Mouse (Mus musculus): ENCODE measurements at regions not wholly inside any gene's neighbourhood (a gene's known extent, or its start where the extent isn't known, plus 50 kb on each side); places are given as distances from the start of the nearest gene placed in this dataset.
"Not testable (repeated sequence)": the region's sequence is repeated elsewhere in the genome, so short reads cannot be mapped to it uniquely, and the experiment has no call there.

DNA sequence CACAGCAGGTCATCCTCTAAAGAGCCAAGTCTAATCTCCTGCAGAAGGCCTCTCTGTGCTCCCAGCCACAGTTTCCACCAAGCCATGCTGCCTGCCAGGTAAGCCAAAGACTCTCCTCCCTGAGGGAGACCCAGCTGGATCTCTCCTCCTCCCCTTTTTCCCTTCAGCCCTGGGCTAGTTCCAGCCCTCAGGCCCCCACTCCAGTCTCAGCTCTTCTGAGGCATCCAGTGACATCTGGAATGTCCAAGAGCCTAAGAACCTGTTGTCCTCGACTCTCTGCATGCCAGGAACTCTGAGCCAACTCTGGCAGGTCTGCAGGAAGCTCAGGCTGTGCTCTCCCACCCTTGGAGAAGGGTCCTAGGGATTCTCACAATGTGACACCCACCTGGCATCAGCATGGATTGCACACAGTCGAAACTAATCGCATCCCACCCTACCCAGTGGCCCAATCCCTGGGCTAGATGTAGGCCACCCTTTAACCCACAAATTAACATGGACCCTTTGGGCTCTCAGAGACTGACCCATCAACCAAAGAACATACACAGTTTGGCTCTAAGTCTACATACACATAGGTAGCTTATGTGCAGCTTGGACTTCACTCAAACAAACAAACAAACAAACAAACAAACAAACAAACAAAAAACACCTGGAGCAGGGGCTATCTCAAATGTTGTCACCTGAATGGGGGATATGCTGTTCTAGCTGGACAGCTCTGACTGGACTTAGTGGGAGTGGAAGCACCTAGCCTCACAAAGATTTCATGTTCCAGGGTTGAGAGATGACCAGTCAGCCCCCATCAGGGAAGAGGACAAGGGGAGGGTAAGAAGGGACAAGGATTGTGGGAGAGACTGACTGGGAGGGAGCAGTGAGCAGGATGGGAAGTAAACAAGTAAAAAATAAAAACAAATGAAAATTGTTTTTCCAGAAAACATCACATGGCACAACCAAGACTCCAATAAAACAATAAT lies 57.9 kb upstream of the Zfp709 start:
- ATAC-seq (ENCODE audit: extremely low read depth, insufficient number of reproducible peaks, low FRiP score, poor library complexity, severe bottlenecking), result 0 out of 2 replicates have a peak, but pooled peaks have one; percentile 38

DNA sequence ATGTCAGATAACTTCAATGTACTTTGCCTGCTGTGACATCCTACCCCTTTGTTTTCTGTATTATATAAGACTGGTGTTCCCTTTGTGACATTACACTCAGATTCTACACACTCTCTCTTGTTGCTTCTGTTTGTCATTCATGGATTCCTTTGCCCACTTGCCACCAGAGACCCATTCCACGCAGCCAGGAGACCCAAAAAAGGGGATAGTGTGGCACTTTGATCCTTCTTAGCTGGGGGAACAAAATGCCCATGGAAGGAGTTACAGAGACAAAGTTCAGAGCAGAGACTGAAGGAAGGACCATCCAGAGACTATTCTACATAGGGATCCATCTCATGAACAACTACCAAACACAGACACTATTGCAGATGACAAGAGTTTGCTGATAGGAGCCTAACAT lies 59.1 kb upstream of the Zfp709 start:
- not testable (repeated sequence) for ATAC-seq (ENCODE audit: extremely low read depth, insufficient number of reproducible peaks, low FRiP score, poor library complexity, severe bottlenecking)

DNA sequence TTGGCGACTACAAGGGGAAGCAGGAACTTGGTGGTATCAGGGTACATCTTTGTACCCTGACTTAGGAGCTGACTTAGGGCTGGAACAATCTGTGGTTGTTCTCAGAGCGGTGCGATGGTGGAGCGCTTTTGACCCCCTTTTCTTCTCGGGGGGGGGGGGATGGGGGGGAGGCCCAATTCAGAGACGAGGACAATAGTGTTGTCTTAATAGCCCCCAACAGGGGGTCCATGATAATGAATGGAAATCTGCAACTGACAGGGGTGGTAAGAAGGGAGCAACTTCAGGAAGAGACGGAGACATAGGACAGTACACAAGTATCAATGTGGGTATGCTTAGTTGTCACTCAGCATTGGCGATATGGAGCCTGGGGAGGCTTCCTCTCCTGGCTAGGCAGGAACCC lies 61.9 kb upstream of the Zfp709 start:
- ATAC-seq (ENCODE audit: extremely low read depth, insufficient number of reproducible peaks, low FRiP score, poor library complexity, severe bottlenecking), result not testable (repeated sequence)

DNA sequence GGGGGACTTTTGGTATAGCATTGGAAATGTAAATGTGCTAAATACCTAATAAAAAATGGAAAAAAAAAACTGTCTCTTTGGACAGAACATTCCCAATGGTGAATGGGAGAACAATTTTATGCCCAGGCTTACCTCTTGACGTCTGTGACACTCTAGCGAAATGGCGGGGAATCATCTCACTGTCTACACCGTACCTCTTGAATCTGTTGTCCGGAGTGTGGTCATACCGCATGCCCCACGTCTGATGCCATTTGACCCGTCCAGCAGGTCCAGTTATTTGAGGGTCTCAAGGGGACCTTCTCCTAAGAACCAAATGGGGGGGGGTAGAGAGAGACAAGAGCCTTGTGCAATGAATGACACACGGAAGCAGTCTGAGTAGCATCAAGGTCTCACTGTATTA lies 62.4 kb upstream of the Zfp709 start:
- ATAC-seq (ENCODE audit: extremely low read depth, insufficient number of reproducible peaks, low FRiP score, poor library complexity, severe bottlenecking), result peak; percentile 33; the same call in 1 of the 2 replicates

DNA sequence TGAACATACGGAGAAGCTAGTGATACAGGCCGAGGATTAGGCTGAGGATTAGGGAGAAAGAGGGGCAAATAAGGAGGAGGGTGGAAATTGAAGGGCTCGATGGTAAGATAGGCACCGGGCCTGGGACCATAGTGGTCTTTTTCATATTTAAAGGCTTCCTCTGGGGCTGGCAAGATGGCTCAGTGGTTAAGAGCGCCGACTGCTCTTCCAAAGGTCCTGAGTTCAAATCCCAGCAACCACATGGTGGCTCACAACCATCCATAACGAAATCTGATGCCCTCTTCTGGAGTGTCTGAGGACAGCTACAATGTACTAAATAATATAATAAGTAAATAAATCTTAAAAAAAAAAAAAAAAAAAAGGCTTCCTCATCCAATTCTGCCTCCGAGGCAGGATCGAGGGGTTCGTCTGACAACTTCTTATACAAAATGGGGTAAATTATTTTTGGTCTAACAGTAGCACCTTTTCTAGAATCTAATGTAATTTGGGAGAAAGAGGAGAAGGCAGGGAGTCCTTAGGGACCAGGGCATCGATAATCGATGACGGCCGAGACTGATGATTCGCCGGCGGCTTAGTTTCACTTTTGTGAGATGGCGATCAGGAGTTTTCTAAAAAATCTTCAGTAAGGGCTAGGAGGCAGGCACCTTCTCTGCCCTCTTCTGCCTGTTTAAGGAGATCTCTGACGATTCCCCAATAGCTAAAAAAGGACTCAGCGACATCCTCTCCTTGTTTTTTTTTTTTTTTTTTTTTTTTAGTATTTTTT lies 65.4 kb upstream of the Zfp709 start:
- ATAC-seq (ENCODE audit: extremely low read depth, insufficient number of reproducible peaks, low FRiP score, poor library complexity, severe bottlenecking), result not testable (repeated sequence)

DNA sequence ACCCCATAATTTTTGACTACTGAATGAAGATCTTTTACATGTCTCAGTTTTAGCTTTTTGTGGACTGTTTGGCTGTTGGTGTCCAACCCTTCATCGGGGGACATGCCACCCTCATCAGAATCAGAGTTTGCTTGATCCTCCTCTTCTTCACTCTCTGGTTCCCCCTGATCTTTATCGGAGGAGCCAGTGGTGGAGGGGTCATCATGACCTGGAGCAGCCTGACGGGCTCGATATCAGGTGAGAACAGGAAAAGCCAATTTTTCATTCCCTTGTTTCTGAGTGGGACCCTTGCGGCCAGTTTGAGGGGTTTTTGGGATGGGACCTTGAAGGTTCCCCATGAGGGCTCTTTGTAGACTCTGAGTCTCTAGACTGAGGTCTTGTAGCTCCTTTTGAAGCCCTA lies 66.0 kb upstream of the Zfp709 start:
- ATAC-seq (ENCODE audit: extremely low read depth, insufficient number of reproducible peaks, low FRiP score, poor library complexity, severe bottlenecking), result not testable (repeated sequence)

DNA sequence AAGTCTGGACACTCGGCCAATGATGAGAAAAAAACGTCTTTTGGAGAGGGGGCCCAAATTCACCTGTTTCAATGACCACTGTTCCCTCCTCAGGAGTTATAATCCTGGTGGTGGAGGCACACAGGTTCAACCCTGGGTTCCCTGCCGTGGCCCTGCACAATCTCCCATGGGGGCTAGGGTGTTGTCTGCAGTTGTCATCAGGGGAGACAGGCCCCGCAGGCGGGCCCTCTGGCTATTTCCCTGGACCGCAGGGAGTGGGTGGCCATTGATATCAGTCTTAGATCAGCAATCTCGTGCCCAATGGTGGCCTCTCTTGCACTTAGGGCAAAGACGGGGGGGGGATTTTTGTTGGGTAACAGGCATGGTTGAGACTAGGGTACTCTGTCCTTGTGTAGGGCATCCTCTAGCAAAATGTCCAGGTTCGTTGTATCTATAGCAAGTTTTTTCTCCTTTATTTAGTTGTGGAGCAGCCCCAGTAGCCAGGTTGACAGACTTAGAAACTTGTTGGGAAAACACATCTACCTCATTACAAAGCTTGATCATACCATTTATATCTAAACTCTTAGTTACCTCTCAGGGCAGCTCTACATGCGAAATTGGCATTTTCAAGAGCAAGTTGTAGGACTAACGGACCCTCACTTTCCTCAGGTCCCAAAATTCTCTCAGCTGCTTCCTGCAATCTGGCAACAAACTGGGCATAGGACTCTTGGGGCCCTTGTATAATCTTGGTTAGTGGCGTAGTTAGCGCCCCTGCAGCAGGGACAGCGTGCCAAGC lies 66.9 kb upstream of the Zfp709 start:
- ATAC-seq (ENCODE audit: extremely low read depth, insufficient number of reproducible peaks, low FRiP score, poor library complexity, severe bottlenecking), result not testable (repeated sequence)

DNA sequence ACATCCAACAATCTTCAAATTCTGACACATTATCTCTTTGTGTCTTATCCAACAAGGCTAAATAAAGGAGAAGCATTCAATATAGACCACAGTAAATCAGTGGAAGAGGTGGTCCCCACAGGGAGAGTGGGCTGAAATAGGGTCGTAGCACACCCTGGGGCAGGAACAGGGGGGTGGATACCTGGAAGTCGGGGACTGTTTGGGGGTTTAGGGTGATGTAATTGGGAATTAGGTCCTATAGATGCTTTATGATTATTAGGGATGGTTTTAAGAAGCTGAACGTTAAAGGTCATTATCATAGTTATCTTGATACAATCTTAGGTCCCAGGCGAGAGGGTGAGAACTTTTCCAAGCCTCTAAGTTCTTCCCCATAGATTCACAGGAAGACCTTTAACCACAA lies 67.9 kb upstream of the Zfp709 start:
- ATAC-seq (ENCODE audit: extremely low read depth, insufficient number of reproducible peaks, low FRiP score, poor library complexity, severe bottlenecking), result not testable (repeated sequence)

DNA sequence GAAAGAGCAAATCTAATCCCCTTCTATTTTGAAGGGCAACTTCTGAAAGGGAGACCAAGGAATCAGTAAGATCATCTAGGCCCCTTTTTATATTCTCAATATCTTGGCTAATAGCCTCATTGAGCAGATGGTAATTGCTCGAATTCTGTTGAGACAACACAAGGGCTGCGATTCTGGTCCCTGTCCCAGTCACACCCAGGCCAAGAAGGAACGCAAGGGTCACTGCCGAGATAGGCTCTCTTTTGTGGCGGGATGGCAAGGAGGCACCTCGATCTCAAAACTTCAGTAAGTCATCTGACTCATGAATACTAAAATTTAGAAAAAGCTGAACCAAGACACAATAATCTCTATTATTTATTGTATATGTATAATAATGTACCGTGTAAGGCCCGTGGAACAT lies 68.6 kb upstream of the Zfp709 start:
- ATAC-seq (ENCODE audit: extremely low read depth, insufficient number of reproducible peaks, low FRiP score, poor library complexity, severe bottlenecking), result not testable (repeated sequence)

DNA sequence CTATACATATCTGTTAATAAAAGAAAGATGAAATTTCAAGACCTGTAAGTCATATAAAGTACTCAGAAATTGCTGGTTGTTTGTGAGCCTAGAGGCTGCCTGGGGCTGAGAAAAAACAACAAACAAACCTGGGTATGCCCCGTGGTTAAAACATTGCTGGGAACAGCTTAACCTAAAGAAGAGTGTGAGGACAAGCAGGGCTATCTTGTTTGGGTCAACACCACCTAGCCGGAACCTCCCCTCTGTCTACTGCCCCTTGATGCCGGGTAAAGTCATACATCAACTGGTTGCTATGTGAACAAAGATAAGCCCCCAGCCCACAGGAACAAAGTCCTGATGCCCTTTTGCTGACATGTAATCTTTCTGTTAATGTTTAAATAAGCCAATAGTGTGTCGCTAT lies 74.0 kb upstream of the Zfp709 start:
- ATAC-seq (ENCODE audit: extremely low read depth, insufficient number of reproducible peaks, low FRiP score, poor library complexity, severe bottlenecking), result not testable (repeated sequence)

DNA sequence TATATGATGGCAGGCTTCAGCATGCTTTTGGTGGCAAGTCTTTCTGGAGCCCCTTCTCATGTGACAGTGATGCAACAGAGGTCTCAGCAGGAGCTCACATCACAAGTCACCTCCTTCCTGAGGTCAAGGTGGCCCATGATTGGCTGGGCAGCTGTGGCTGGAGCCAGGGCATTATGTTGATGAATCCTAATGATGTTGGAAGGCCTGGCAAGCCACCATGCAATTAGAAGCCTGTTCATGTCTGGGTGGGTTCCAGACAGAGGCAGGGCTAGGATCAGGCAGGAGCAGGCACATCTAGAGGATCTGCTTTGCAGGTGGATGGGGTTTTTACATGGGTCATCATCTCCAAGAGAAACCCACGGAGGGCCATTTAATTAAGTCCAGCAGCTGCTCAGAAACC lies 77.2 kb upstream of the Zfp709 start:
- not testable (repeated sequence) for ATAC-seq (ENCODE audit: extremely low read depth, insufficient number of reproducible peaks, low FRiP score, poor library complexity, severe bottlenecking)

DNA sequence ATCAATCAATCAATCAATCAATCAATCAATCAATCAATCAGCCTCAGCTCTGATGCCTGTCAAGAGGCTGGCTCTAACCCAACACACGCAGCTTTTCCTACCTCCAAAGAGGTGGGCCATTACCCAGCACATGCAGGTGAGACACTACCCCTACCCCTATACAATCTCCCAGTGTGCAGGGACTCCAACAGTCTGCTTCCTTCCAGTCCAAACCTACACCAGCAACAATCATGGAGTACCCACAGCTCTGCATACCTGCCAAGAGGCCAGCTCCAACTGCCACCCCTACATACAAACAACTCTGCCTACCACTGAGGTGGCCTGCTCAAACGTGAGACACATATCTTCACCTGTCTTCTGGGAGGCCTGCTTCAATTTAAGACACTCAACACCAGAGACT lies 76.7 kb upstream of the Fcho1 start:
- ATAC-seq (ENCODE audit: extremely low read depth, insufficient number of reproducible peaks, low FRiP score, poor library complexity, severe bottlenecking), result peak; percentile 13; the same call in 1 of the 2 replicates

DNA sequence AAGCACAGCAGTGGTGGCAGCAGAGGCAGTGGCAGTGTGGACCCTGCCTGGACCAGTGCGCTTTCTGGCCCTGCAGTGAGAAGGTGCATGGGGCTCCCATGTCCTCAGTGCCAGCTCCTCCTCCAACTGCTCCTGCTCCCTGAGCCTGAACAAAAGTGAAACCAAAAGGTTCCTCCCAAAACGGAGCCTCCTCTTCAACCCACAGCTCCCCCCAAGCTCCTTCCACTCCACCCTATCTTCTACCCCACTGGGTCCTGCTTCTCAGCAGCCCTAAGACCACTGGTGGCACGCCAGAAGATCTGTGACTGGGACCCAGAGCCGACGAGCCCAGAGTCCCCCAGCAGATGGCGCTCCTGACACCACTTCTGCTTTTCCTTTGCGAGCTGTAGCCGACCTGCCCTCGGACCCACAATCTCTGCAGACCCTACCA lies 63.5 kb upstream of the Fcho1 start:
- ATAC-seq (ENCODE audit: extremely low read depth, insufficient number of reproducible peaks, low FRiP score, poor library complexity, severe bottlenecking), result peak; percentile 67

DNA sequence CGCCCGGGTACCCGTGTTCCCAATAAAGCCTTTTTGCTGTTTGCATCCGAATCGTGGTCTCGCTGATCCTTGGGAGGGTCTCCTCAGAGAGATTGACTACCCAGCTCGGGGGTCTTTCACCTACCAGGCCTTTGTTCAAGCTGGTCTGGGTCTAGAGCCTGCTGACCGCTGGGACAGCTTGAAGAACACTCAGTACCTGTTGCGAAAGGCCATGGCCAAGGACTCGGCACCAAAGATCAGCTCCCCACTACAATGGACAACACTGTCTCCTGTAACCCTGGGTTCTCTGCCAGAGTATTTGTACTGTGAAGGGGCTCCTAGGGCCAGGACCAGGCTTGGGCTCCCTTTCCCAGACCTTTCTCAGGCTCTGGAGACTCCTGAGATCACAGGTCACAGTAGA lies 55.1 kb upstream of the Fcho1 start:
- not testable (repeated sequence) for ATAC-seq (ENCODE audit: extremely low read depth, insufficient number of reproducible peaks, low FRiP score, poor library complexity, severe bottlenecking)

DNA sequence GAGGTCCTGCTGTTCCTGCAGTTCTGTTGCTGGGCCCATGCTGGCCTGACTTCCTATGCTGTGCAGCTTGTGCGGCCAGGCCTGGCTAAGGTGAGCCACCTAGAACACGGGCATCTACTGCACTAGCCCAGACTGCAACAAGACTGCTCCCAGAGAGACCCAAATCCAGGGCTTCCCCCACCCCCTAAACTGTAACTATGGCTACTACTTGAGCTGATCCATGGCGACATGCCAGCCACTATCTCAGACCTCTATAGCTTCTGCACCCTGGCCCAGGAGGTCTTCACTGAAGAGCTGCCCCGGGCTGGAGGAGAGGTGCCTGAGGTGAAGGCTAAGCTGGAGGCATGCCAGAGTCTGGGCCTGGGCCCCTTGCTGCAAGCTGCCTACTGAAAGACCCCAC lies 54.3 kb upstream of the Fcho1 start:
- 0 out of 2 replicates have a peak, but pooled peaks have one; percentile 16 for ATAC-seq (ENCODE audit: extremely low read depth, insufficient number of reproducible peaks, low FRiP score, poor library complexity, severe bottlenecking)

DNA sequence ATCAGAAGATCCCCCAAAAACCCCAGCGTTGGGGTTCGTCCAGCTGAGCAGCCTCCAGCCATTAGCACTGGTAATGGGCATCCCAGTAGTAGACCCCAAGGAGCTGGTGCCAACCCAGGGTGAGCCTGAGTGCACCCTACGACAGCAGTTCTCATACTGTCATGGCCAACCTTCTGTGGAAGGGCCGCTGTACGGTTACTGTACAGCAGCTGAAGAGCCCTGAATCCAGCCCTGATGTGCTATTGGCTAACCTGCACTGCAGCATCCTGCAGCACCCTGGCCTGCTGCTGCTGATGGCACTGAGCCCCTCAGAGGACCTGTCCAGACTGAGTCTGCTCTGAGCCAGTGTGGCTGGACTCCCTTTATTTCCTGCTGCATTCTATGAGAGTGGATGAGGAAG lies 53.9 kb upstream of the Fcho1 start:
- ATAC-seq (ENCODE audit: extremely low read depth, insufficient number of reproducible peaks, low FRiP score, poor library complexity, severe bottlenecking), result not testable (repeated sequence)

DNA sequence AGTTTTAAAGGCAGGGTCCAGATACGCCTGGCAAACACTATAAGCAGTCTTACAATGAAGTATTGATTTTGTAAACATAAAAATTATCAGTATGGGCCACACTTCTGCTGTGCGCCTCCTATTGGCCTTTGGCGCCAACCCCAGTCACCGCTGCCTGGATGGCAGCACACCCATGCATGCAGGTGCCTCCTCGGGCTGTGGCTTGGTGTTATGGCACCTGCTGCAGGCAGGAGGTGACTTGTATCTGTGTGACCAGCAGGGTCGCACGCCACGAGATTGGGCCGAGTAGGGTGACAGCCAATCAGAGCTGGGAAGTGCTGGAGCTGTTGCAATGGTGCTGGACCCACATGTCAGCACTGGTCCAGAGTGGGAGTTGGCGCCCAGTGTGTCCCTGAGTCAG lies 53.4 kb upstream of the Fcho1 start:
- 0 out of 2 replicates have a peak, but pooled peaks have one; percentile 13 for ATAC-seq (ENCODE audit: extremely low read depth, insufficient number of reproducible peaks, low FRiP score, poor library complexity, severe bottlenecking)
